Mouse (Mus musculus) kidney, adult 2 months (tissue): ENCODE measurements around the gene C1ql4. TPM values are rescaled to one million over a fixed set of nuclear protein-coding genes. Genes with fewer than 3 reads are reported as not detected.

Experiments
- DNase-seq: peaks from one replicate; pipeline ENCODE4 v3.0.0; 2021
- H3K27ac ChIP-seq: fragments of 200-500 bp; 2 replicates; pipeline ENCODE4 v1.5.1; 2012; ENCODE audit warnings: low read depth, low read length, control low read depth, inconsistent platforms; ENCODE audit not compliant: insufficient read depth
- H3K27me3 ChIP-seq: fragments of 200-500 bp; replicated peaks from 2 replicates; pipeline ENCODE4 v1.6.1; 2012; ENCODE audit warnings: mild to moderate bottlenecking, moderate library complexity, low read length, inconsistent platforms; ENCODE audit not compliant: control insufficient read depth, insufficient read depth
- H3K36me3 ChIP-seq: fragments of 200-500 bp; 2 replicates; pipeline ENCODE4 v1.6.1; 2012; ENCODE audit warnings: mild to moderate bottlenecking, moderate library complexity, low read length, inconsistent platforms; ENCODE audit not compliant: control insufficient read depth, insufficient read depth
- H3K4me1 ChIP-seq: fragments of 200-500 bp; 2 replicates; pipeline ENCODE4 v1.6.1; 2011; ENCODE audit warnings: low read length; ENCODE audit not compliant: control insufficient read depth, insufficient read depth
- H3K4me3 ChIP-seq: fragments of 200-500 bp; 2 replicates; pipeline ENCODE4 v1.5.1; 2011; ENCODE audit warnings: mild to moderate bottlenecking, low read depth, low read length, control low read depth; ENCODE audit not compliant: insufficient read depth
- CTCF ChIP-seq: fragments of 200-500 bp; conservative IDR thresholded peaks from 2 replicates; pipeline ENCODE4 v1.5.1; 2011; ENCODE audit warnings: low read depth, mild to moderate bottlenecking, control low read depth, low read length, moderate library complexity, mixed read lengths; ENCODE audit not compliant: insufficient read depth, insufficient read length
- POLR2A ChIP-seq: fragments of 200-500 bp; IDR thresholded peaks from one replicate; pipeline ENCODE4 v1.6.1; 2011; ENCODE audit warnings: low read depth, low read length, control low read depth
- WGBS: fragments of 180-500 bp; shearing (Covaris S2); methylation state at CpG from one replicate; pipeline ENCODE4 v1.1.7; 2018; 5-methylcytosine and 5-hydroxymethylcytosine counted together
- polyA plus RNA-seq: library from polyadenylated mRNA; depleted of rRNA; stranded (reverse); fragments of >200 nt; gene quantifications from 2 replicates; pipeline ENCODE4 v1.2.3, GENCODE M21; 2012

C1ql4 gene
- polyA plus RNA-seq, 1 experiment = 0.44 TPM

DNA sequence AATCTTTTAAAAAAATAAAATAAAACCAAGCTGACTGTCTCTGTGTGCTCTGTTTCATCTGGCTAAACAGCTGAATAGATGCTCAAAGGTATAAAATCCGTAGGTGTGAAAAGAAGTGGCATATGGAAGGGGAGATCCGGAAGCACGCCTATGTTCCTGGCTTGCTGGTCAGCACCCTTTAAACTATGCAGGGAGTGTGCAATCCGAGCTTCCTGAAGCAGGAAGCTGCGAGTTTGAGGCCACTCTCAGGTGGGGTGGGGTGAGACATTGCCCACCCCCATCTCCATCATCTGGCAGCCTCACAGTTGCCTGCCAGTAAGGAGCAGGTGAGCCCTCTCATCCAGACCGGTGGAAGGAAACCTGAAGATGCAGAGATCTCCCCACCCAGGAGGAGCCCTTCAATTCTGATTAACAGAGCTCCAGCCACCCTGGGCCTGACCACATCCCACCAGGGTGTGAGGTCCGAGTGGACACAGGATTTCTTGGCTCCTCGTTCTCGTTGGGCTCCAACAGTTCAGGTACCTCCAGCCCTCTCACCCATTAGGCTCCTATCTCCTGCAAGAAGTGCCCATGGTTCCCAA lies 13.5 kb downstream of the C1ql4 start, which contains the start of gene Troap:
TSS of gene Troap (plus strand) at position 557 of the 581 bp plus-strand sequence.
- no peak for TF ChIP-seq CTCF
- no peak for TF ChIP-seq POLR2A
- H3K36me3 ChIP-seq = no peaks in the 10 kb centered on the region

DNA sequence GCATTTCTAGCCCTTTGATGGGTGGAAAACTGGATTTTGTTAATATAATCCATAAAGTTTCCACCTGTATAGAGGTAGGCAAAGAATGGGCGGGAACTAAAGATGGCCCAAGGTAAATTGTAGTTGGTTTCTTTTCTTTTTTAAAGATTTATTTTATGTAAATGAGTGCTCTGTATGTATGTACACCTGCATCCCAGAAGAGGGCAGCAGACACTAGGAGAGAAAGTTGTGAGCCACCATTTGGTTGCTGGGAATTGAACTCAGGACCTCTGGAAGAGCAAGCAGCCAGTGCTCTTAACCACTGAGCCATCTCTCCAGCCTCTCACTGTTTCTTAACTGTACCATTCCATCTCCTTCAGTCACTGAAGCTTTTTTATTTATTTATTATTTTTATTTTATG lies 15.6 kb downstream of the C1ql4 start:
- WGBS = 91% methylated on average over 1 of the region's 1 CpGs
- H3K4me3 ChIP-seq = no peak overlapping the region

More for the DNA sequence above, 13.5 kb downstream of the C1ql4 start, which contains the start of gene Troap:
- Histone ChIP-seq H3K27me3 (no peaks in the 10 kb centered on the region), H3K4me3 (peak within 1 kb of the TSS; percentile 65), H3K27ac (peak within 1 kb of the TSS; percentile 89), H3K4me1 (no peaks in the 10 kb centered on the region)
- DNase-seq = no peak
- WGBS = 14% methylated on average over 9 of the region's 9 CpGs

DNA sequence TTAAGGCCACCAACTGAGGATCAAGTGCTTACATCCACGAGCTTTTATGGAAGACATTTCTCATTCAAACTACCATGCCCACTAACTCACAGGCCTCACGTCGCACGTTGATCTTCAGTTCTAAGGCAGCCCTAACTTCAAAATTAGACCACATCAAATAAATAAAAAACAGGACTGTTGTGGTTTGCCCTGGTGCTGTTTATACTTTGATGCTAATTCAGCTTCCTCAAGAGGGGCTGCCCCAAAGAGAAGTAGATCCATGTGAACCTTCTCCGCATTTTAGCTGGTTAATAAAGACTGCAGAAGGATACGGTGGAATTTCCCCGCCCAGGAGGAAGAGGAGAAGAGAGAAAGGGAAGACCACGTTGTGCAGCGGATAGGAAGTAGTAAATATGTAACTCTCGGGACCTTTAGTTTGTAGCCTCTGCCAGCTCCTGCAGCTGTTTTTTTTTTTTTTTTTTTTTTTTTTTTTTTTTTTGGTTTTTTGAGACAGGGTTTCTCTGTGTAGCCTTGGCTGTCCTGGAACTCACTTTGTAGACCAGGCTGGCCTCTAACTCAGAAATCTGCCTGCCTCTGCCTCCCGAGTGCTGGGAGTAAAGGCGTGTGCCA lies 22.0 kb downstream of the C1ql4 start:
- DNase-seq = no peak
- no peaks in the 10 kb centered on the region for H3K27me3 ChIP-seq
- no peak overlapping the region for H3K4me3 ChIP-seq
- TF ChIP-seq CTCF (no peak), POLR2A (no peak)
- no peak overlapping the region for H3K27ac ChIP-seq
- H3K36me3 ChIP-seq = no peaks in the 10 kb centered on the region
- WGBS = 56% methylated on average over 12 of the region's 12 CpGs
- no peaks in the 10 kb centered on the region for H3K4me1 ChIP-seq

More for the DNA sequence above, 15.6 kb downstream of the C1ql4 start:
- no peak for TF ChIP-seq POLR2A
- TF ChIP-seq CTCF = no peak
- no peaks in the 10 kb centered on the region for H3K4me1 ChIP-seq
- no peak overlapping the region for H3K27ac ChIP-seq
- no peak for DNase-seq
- no peaks in the 10 kb centered on the region for H3K36me3 ChIP-seq
- H3K27me3 ChIP-seq = no peaks in the 10 kb centered on the region

DNA sequence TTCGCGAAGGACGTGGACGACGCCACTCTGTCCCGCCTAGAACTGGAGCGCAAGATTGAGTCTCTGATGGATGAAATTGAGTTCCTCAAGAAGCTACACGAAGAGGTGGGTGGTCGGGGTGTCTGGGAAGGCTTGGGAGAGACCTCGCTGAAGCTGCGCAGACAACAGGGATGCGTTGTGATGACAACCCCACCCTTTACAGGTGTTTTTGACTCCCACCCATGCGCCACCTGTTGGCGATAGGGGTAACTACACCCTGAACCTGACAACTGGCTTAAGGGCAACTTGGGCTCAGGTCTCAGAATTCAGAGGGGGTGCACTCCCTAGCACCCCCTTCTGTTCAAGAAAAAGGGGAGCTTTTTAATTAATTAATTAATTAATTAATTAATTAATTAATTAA lies 31.3 kb downstream of the C1ql4 start:
- H3K4me1 ChIP-seq = no peaks in the 10 kb centered on the region
- H3K27me3 ChIP-seq = peaks cover 1% of the 10 kb centered on the region
- TF ChIP-seq CTCF (peak; percentile 70), POLR2A (no peak)
- no peaks in the 10 kb centered on the region for H3K36me3 ChIP-seq
- 6% methylated on average over 14 of the region's 14 CpGs for WGBS
- no peak overlapping the region for H3K4me3 ChIP-seq
- no peak overlapping the region for H3K27ac ChIP-seq
- no peak for DNase-seq

DNA sequence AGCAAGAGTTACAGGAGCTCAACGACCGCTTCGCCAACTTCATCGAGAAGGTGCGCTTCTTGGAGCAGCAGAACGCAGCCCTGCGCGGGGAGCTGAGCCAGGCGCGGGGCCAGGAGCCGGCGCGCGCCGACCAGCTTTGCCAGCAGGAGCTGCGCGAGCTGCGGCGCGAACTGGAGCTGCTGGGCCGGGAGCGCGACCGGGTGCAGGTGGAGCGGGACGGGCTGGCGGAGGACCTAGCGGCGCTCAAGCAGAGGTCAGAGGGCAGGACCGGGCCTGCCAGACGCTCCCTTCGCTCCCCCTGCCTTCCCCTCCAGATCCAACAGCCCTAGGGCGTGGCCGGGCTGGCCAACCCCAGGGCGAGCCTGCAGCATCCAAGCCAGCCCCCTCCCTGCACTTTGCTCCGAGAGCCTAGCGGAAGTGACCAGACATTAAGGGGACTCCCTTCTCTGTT lies 32.1 kb downstream of the C1ql4 start:
- Histone ChIP-seq H3K4me3 (peak overlapping the region; percentile 3; the same call in 1 of the 2 replicates), H3K36me3 (no peaks in the 10 kb centered on the region), H3K4me1 (no peaks in the 10 kb centered on the region), H3K27me3 (peaks cover 1% of the 10 kb centered on the region), H3K27ac (no peak overlapping the region)
- peak; percentile 34 for DNase-seq
- WGBS = under 1% methylated on average over 37 of the region's 37 CpGs
- TF ChIP-seq CTCF (no peak), POLR2A (no peak)

DNA sequence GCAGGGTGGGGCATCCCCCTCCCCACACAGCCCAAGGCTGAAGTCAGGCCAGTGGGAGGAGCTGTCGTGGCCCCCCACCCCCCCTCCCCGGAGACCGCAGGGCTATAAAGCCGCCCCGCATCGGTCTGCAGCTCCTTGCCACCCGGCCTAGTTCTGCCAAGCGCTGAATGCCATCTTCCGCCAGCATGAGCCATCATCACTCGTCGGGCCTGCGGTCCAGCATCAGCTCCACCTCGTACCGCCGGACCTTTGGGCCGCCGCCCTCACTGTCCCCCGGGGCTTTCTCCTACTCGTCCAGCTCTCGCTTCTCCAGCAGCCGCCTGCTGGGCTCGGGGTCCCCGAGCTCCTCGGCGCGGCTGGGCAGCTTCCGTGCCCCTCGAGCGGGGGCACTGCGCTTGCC lies 32.6 kb downstream of the C1ql4 start, which contains the start of gene Prph:
TSS of gene Prph (plus strand) at position 135 of the 400 bp plus-strand sequence.
- no peak for TF ChIP-seq CTCF
- TF ChIP-seq POLR2A = no peak
- Histone ChIP-seq H3K27ac (no peak within 1 kb of the TSS), H3K4me3 (peak within 1 kb of the TSS; percentile 3; the same call in 1 of the 2 replicates), H3K4me1 (no peaks in the 10 kb centered on the region), H3K27me3 (peaks cover 1% of the 10 kb centered on the region), H3K36me3 (no peaks in the 10 kb centered on the region)
- no peak for DNase-seq
- WGBS = 6% methylated on average over 30 of the region's 30 CpGs

DNA sequence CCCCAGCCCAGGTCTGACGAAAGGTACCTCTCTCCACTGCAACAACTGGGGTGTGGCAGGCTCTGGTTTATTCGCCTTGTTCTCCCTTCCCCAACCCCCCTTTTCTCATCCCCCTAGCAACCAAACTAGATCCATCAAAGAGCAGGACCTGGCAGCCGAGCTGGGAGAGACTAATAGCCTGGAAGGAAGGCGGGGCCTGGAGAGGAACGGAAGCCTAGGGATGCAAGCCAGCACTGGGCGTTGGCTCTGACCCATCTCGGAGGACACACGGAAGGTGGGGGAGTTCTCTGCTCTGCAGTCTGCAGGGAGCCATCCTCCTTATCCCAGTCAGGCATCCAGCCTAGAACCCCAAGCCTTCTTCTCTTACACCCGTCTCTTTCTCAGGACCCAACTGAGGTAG lies 34.2 kb downstream of the C1ql4 start:
- H3K4me1 ChIP-seq = no peaks in the 10 kb centered on the region
- no peak for DNase-seq
- 41% methylated on average over 9 of the region's 9 CpGs for WGBS
- H3K27ac ChIP-seq = no peak overlapping the region
- TF ChIP-seq CTCF = no peak
- no peak for TF ChIP-seq POLR2A
- peaks cover 1% of the 10 kb centered on the region for H3K27me3 ChIP-seq
- H3K4me3 ChIP-seq = no peak overlapping the region
- H3K36me3 ChIP-seq = no peaks in the 10 kb centered on the region
